Mouse (Mus musculus): ENCODE measurements at regions not wholly inside any gene's neighbourhood (a gene's known extent, or its start where the extent isn't known, plus 50 kb on each side); places are given as distances from the start of the nearest gene placed in this dataset.

DNA sequence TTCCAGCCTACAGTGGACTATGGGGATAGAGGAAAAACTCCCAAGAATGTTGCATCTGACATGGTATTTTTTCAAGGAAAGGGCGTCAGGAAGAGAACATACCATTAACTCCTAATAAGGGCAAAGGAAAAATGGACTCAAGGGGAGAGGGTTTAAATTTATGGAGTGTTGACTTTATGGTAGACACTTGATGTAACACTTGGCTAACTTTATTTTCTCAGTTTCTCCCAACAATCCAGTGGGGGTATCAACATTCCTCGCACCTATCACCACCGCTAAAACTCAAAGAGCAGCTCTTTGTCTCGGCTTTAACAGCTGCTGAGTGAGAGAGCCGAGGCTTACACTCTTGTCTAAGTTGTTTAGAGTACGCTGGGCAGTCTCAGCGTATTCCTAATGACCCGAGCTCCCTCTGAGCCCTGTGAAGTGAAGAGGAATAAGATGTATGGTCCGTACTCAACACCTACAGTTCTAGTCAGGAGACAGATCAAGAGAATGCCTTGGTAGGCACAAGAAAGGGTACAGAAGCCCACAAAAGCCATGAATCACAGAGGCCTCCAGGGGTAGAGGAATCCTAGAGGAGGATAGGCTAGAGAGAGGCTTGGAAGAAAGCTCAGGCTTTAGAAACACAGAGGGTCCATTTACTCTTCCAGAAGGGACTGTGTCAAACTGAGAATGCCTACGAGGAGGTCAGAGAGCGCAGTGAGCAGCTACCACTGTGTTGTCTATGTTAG lies 236.4 kb downstream of the Gm5426 start:
- DNase-seq (ENCODE audit: low read depth, low spot score): no peak

DNA sequence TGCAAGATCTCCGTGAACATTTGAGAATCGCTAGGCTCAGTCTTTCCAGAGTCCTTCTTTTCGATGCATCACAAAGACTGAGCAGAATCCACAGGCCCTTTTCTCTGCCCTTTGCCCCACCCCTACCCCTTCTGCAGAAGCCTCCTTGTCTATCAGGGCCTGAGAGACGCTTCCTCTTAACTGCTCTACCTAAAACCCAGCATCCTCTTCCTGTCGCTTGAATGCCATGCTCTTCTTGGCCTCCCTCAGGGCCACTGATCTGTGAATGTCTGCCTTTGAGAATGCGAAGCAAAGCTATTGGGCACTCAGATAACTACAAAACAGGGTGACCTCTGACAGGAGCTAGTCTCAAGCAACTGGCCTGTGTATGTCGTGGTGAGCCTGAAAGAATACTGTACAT lies 237.1 kb downstream of the Gm5426 start:
- DNase-seq (ENCODE audit: low read depth, low spot score): peak; percentile 77

DNA sequence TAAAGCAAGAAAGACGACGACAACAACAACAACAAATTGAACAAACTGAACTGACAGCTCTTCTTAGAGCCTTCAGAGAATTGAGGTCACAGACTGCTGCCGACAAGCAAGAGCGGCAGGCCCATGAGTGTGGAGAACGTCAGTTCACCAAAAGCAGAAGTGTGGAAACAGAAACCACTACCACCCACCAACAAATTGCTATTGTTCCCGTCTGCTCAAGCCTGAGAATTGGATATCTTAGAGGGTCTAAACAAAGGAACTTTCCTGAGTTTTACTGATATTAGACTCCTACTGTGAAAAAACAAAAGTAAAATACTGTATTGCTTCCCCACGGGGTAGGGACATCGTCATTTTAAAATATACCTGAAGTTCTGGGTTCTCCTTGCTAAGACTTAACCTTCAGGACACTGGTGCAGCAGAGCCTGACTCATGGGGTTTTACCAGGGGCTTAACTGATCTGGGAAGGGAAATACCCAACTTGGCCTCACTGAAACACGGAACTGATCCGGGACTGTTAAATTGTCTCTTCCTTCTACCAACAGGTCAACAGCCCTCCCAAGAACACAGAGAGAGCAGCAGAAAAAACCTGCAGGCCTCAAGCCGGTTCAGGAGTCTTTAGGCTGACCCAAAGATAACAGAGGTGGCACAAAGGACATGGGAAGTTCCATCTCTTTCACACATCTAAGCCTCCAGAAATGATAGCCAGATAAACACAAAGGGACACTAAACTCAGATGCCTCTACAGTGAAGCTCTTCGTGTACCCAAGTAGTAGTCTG lies 238.1 kb downstream of the Gm5426 start:
- peak; percentile 85 for DNase-seq (ENCODE audit: low read depth, low spot score)

DNA sequence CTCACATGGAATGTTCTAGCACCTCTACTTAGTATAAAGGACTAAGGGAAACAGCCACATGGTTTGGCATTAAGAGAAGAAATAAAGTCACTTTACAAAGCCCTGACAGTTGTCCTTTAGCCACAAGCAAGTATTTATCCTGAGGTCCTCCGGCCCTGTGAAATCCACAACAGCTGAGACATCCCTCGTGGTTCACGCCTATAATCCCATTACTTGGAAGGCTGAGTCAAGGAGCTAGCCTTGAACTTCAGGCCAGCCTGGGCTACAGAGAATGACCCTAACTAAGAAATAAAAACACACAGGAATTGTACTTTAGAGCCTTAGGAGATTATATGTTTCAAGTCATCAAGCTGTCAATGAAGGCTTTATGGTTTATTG lies 238.7 kb downstream of the Gm5426 start:
- no peak for DNase-seq (ENCODE audit: low read depth, low spot score)

DNA sequence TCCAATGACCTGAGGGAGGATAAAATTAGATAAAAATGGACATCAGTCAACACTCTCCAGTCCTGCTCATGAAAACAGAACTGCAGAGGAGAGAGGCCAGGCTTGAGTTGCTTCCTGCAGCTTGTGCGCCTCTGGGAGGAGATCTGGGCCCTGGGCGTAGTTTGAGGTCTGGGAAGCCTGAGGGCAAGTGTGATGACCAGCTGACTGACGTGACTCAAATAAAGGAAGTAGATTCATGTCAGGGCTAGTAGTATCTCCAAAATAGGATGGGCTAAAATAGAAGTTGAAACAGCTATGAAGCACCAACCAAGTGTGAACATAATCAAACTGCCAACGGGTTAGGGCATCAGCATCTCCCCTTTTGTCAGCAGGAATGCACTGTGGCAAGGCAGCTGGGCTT lies 239.3 kb upstream of the Btg1 start:
- DNase-seq (ENCODE audit: low read depth, low spot score): no peak

DNA sequence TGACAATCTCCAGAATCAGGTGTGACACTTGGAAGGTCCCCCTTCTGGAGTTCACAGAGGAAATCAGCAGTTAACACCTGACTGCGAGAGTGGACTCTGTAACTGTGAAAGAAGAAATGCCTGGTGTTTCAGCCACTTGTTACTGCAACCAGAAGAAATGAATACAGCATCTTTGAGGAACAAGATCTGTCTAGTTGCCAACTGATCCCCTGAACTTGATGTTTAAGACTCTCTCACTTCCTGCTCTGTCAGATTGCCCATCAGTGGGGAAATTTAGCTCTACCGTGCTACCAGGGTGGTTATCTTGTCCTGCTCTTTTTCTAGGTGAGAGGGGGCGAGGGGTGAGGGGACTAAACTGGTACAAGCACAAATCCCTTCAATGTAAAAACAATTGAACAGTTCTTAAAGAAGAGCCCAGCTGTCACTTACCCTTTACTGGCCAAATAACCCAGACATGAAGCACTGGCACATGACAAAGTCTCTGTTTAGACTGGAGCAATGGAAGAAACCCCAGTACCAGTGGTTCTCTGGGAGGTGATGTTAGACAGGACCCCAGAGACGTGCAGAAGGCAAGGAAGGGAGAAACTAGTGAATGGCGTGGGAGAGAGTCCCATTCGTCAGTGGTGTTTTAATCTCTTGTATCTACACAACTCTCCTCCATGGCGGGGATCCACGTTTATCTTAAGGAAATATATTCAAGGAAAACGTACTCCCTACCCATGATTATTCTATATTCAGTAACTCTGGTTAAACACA lies 237.6 kb upstream of the Btg1 start:
- no peak for DNase-seq (ENCODE audit: low read depth, low spot score)

DNA sequence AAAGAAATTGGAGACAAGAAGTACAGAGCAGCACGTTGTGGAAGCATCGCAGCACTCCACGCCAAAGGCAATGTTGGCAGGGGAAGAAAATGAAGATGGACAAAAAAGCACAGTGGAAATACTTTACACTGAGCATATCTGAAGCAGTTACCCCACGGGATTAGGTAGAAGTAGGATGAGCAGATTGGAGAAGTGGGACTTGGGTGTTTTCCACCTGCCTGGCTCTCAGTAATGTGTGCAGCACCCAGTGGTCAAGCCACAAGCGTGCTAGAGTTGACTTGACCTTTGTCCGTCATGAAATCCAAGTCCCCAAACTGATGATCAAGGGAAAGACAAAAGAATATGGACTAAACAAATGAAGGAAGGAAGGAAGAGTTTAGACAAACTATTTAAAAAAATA lies 235.1 kb upstream of the Btg1 start:
- DNase-seq (ENCODE audit: low read depth, low spot score): no peak

DNA sequence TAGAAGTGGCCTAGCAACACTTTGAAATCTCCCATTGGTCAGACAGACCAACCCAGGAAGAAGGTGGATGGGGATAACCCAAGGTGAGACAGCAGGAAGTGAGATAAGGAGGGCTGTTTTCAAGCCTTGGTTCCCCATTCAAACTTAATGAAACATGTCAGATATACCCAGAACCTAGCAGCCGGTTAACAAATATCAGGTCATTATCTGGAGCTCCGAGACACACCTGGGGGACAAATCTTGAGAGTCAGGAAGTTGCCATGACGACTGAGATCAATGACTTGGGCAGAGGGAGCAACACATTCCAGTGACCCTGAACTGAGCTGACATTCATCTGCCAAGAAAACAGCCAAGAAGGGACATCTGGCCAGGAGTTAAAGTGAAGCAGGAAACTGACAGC lies 225.1 kb upstream of the Btg1 start:
- DNase-seq (ENCODE audit: low read depth, low spot score): peak; percentile 55

DNA sequence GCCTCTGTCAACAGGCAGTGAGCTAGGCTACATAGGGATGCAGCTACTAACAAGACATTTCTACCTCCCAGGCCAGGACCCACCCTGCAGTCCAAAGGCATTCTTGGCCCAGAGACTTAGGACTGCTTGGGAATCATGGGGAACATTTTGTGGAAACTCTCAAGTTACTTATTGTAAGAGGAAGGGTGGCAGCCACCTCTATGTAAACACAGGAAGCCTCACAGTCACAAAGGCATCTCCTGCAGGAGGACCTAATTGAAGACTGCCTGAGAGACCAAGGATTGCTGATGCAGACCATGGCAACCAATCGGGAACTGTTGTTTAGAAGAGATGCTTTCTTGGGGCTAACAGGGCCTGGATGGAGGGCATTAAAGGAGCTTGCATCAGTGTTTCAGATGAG lies 224.0 kb upstream of the Btg1 start:
- peak; percentile 16 for DNase-seq (ENCODE audit: low read depth, low spot score)

DNA sequence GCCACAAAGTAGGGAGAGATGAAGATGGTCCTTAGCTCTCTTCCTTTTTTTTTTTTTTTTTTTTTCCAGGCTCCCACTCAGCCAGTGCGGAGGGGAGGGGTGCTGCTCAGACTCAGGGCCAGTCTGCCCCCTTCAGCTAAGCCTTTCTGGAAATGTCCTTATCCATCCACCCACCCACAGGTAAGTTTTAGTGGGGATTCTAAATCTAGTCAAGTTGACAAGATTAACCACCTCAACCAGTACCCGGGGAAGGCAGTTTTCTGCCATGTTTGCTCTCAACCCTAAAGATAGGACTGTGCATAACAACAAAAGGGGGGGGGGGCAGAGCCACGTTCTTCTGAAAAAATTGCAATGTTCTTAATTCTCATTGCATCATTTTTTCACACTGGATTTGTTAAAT lies 222.6 kb upstream of the Btg1 start:
- DNase-seq (ENCODE audit: low read depth, low spot score): no peak

DNA sequence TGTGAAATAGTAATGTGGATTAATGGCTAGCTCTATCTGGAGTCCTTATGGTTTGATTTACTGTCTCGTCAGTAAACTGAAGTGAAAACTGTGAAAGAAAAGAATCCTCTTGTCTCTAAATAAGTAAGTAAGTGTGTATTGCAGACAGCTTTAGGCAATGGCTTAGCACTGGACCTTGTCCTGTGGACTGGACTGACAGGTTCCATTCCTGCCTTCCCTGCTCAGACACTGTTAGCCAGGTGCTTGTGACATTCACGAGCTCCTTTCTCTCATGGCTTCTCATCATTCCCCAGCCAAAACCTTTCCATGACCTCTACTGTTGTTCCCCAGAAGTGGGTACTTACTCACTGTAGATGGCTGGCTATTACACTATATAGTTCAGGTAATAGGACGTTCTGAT lies 221.8 kb upstream of the Btg1 start:
- DNase-seq (ENCODE audit: low read depth, low spot score): no peak

DNA sequence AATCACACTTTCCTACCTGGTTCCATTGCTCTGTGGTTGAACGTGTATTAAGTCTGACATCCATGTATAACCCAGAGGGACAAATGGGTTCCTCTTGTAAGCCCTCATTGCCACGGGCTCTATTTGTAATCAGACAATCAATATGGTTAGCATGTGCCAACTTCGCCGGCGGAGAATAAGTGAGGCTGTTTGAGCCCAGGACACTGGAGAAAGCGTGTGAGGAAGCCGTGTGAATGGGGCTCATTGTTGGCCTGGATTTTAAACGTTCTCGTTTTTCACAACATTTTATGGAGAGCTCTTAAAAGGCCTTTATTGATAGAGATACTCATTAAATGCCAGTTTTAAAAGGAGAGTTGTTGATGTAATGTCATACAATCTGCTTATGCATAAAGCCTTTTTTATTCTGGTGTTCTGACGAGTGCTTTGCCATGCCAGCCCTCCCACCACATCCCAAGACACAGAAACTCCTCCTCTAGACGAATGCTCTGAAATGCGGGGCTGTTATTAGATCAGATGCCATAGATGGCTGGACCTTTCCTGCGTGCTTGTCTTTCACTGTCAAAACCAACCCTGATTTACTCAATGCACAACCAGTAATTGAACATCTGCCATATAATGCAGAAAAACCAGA lies 218.8 kb upstream of the Btg1 start:
- DNase-seq (ENCODE audit: low read depth, low spot score): no peak

DNA sequence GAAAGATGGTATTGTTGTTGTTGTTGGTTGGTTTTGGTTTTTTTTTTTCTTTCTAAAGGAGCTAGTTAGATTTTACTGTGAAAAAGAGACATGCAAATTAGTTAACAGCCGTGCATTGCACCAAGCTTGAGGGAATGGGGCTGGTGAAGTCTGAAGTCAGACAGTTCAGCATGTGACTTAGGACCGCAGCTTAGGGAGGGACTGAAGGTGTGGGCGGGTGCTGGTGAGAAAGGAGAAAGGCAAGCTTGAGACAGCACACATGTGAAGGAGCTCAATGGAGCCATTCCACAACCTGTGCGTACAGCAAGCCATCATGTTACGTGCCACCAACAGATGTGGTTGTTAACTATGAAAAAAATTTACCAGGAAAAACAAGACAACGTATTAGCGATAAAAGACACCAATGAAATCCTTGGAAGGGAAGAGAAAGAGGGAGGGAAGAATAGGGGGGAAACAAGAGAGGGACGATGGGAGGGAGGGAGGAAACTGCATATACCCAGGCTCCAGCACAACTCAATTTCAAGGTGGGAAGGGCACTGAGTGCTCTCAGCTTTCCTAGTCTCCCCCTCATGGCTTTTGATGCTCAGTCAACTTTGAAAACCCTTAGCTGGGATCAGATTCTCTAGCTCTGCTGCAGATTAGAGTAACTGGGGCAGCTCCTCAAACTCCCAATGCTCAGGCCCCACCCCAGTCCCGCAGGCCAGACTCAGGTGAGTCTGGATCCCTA lies 218.1 kb upstream of the Btg1 start:
- DNase-seq (ENCODE audit: low read depth, low spot score): peak; percentile 88

DNA sequence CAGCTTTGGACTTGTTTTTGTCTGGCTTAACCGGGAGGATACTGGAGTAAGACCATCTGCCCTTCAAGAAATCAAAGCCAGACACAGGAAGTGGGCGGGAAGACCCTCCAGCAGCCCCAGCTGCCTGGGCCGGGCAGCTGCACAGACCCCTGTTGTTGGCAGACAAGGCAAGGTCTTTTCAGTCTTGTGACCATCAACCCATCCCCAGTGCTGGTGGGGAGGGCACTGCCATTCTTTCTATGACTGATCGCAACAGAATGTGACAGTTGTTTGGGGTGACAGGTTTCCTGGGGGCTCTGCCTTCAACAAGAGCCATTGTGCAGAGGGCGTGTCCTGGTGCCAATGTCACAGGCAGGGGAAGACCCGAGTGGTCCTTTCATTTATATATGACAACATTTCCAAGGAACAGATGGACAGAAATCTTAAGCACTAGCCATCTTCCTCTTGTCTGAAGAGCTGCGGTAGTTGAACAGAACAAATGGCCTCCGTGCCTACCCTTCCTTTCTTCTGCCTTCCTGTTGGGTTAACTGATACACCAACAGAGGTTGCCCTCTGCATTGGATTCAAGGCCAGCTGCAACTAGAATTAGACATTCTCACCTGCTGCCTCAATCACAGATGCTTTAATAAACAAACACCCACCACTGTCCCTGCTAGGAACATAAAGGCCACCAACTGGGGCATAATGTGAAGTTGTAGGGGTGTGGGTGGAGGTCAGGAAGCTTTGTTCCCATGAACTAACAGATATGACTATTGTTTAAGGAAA lies 217.0 kb upstream of the Btg1 start:
- DNase-seq (ENCODE audit: low read depth, low spot score): peak; percentile 43

DNA sequence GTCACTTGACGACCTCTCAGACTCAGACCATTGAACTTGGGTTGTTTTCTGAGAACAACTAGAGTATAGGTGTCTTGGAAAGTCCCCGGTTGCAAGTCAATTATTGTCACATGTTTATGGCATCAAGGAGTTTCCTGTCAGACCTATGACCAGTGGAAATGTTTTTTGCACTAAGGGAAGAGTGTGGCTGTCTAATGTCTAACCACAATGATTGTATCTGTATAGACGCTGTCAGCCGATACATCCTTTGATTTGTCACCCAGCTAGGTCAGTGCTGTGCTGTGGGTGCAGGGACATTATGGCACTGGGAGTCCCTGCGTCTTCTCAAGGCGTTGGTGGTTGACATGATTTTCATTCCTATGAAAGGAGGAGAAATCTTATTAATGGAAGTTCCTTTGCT lies 216.0 kb upstream of the Btg1 start:
- peak; percentile 94 for DNase-seq (ENCODE audit: low read depth, low spot score)

DNA sequence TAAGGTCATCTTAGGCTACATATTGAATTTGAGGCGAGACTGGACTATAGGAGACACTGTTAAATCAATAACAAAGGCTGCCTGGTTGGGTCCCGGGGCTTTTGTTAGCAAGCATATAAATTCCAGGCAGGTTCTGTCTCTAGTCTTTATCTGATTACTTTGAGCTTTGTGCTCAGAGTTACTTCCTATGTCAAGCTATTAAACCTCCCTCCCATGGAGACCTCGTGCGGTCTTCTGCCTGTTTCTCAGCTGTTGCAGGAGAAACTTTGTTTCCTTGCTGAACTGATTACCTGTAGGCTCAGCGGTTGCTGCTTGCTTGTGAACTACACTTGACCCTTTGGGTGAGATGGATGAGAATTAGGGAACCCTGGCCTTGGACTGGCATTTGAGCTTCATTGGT lies 210.5 kb upstream of the Btg1 start:
- peak; percentile 38 for DNase-seq (ENCODE audit: low read depth, low spot score)

DNA sequence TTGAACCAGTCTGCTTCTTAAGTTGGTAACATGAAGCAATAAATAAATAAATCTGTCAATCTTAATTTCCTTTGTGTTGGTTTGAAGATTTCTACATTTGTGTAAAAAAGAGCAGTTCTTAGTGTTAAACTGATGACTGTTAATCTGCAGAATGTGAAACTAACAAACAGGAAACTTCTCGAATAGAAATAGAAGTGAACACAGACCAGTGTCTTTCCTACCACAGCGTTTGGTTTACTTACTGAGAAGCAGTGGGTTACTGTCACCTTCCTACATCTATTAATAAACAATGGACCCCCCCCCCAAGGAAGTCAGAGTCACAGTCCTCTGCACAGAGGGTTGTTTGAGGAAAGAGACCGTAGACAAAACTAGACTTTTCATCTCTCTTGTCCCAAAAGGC lies 209.0 kb upstream of the Btg1 start:
- DNase-seq (ENCODE audit: low read depth, low spot score): peak; percentile 69

DNA sequence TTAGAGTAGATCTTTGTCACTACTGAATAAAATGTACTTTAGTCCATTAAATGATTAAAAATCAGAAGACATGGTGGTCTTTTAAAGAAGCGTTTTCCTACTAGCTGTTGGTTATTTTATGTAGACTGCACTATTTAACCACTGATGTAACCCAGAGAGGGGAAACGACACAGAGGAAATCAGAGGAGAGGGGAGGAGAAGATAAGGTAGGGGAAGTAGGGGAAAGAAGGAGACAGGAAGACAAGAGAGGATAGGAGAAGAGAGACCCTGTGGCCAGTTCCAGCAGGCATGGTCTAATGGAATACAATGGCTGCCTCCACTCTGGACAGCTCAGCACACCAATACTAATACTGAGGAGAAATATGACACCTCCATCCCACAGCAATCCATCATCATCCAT lies 208.6 kb upstream of the Btg1 start:
- DNase-seq (ENCODE audit: low read depth, low spot score): no peak

DNA sequence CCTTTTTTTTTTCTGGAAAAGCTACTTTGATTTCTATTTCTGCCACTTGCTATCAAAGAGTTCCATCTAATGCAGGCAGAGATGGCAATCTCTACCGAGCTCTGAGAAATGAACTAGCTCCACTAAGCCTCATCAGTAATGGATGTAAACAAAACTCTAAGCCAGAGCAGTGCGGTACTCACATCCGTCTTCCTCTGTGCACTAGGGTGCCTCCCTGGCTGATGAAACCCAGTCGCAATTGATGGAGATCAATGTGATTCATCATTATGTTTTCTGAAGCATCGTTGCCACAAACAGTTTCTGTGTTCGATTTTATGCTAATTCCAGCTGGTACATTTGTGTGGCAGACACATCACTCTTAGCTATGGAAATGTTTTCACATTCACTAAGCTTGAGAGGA lies 206.8 kb upstream of the Btg1 start:
- peak; percentile 46 for DNase-seq (ENCODE audit: low read depth, low spot score)

DNA sequence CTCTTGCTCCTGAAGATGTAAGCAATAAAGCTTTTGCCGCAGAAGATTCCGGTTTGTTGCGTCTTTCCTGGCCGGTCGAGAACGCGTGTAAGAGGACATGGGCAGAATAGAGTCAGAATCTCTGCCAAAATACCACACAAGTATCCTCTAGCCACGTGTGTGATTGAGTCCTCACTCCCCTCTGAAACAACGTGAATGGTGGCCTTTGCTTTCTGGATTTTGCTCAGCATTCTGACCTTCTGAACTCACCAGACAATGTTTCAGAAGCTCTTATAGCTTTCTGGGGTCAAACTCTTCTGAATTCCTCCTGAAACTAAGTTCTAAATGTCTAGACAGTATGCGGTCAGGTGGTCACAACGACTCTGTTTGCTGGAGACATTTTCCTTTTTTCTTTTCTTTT lies 202.0 kb upstream of the Btg1 start:
- DNase-seq (ENCODE audit: low read depth, low spot score): no peak

DNA sequence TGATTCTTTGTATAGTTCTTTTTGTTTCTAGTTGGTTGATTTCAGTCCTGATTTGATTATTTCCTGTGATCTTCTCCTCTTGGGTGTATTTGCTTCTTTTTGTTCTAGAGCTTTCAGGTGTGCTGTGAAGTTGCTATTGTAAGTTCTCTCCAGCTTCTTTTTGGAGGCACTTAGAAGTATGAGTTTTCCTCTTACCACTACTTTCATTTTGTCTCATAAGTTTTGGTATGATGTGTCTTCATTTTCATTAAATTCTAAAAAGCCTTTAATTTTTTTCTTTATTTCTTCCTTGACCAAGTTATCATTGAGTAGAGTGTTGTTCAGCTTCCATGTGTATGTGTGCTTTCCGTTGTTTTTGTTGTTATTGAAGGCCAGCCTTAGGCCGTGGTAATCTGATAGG lies 195.3 kb upstream of the Btg1 start:
- peak; percentile 19 for DNase-seq (ENCODE audit: low read depth, low spot score)

All from CD4-positive helper T cell, adult 2 months (primary cell).